Comparison of ENCODE assay signal across 8 mouse cellular contexts in genomic region chr6:117613656-117614350, GRCm38 (mm10).
DNase-seq lines count a peak whose midpoint lies in the region; ATAC-seq lines count a peak whose summit lies in the region.

No protein-coding gene starts in this region.

- no peak for ATAC-seq in monocyte, adult 5-6 weeks (replicated peaks; ENCODE audit: insufficient number of reproducible peaks, low FRiP score, low TSS enrichment, poor library complexity, severe bottlenecking)

- DNase-seq in heart, adult 11 months = peak; percentile 90
- DNase-seq in heart, postnatal 4 days = no peak
- peak; percentile 14 to 22 for DNase-seq in urinary bladder, adult 18-20 months (ENCODE audit: low spot score in 2 of 2)
- DNase-seq in urinary bladder, postnatal 10 days (ENCODE audit: low spot score) = no peak
- DNase-seq in kidney, postnatal 10 days = peak; percentile 49
- no peak for DNase-seq in thymus, adult 18-20 months
- DNase-seq in spleen, adult 18-20 months = no peak

Comparison
In these comparisons a context has a peak if more than half of its experiments do, and no peak if none do; other contexts are left out.
1. DNase-seq: peak in heart, adult 11 months (single experiment), urinary bladder, adult 18-20 months (2 of 2) and kidney, postnatal 10 days (single experiment); none in heart, postnatal 4 days (single experiment), urinary bladder, postnatal 10 days (single experiment), thymus, adult 18-20 months (0 of 2) and spleen, adult 18-20 months (0 of 2).